In the genomic region with DNA sequence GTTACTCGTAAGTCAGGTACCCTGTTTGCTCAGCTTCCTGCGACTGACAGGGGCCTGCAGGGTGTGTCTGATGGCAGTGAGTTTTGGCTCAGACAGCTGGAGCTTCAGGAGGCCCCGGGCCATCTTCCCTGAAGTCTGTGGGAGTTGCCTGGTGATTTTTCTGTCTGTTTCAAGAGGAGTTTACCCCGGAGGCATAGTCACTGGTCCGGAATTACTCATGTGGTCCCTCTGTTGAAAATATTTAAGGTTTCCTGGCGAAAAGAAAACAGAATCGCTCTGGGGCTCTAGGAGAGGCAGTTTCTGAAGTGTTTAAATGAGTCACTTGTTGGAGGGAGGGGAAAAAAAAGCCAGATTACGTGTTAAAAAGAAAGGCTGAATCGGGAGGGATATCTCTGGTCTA, we compare ENCODE assay signal across 27 mouse cellular contexts. TPM values are rescaled to one million over a fixed set of nuclear protein-coding genes. Genes with fewer than 3 reads are reported as not detected.
DNase-seq lines count a peak whose midpoint lies in the region; ATAC-seq and TF ChIP-seq lines count a peak whose summit lies in the region.
"Had no signal": no experiment of that assay in that cellular context is flagged by ENCODE, and none has a peak within 500 bp of the region (broad histone marks: within the 10 kb centered on the region; RNA-seq: fewer than 3 reads in every experiment).

No protein-coding gene starts in this region.

- H3K9ac ChIP-seq in heart, embryonic 11.5 days (ENCODE audit: low read depth, low read length) = no peak overlapping the region
- no peak overlapping the region for H3K9ac ChIP-seq in limb, embryonic 15.5 days
- H3K9ac ChIP-seq in stomach, postnatal 0 days (ENCODE audit: low read length) = no peak overlapping the region
- H3K9ac ChIP-seq: forebrain, embryonic 15.5 days; heart, embryonic 13.5 days; hindbrain, embryonic 12.5 days; limb, embryonic 13.5 days; liver, embryonic 14.5 days had no signal

- no peak overlapping the region for H3K27ac ChIP-seq in heart, embryonic 11.5 days (ENCODE audit: low read depth, low read length)
- H3K27ac ChIP-seq in limb, embryonic 15.5 days = peak overlapping the region; percentile 38; the same call in 1 of the 2 replicates
- H3K27ac ChIP-seq in limb, embryonic 10.5 days = no peak overlapping the region
- H3K27ac ChIP-seq in brown adipose tissue, adult 24 weeks (replicated peaks; ENCODE audit: low read depth, low read length) = peak overlapping the region; percentile 45
- peak overlapping the region; percentile 49; the same call in 1 of the 2 replicates for H3K27ac ChIP-seq in stomach, postnatal 0 days (replicated peaks)
- H3K27ac ChIP-seq: forebrain, embryonic 15.5 days; heart, embryonic 13.5 days; hindbrain, embryonic 12.5 days; kidney, postnatal 0 days; liver, embryonic 14.5 days; macrophage; midbrain, embryonic 10.5 days had no signal

- no peak for ATAC-seq in heart, embryonic 11.5 days (replicated peaks; ENCODE audit: insufficient number of reproducible peaks, low FRiP score, low TSS enrichment)
- no peak for ATAC-seq in limb, embryonic 15.5 days (ENCODE audit: insufficient number of reproducible peaks, low FRiP score, low TSS enrichment, low read depth)
- no peak; the same call in 1 of the 2 replicates for ATAC-seq in stomach, postnatal 0 days (ENCODE audit: low FRiP score, low TSS enrichment)
- ATAC-seq: forebrain, embryonic 15.5 days had no signal

- DNase-seq in heart, adult 11 months = peak; percentile 89
- DNase-seq in limb, embryonic 10.5 days (ENCODE audit: low spot score) = no peak
- DNase-seq in stomach, postnatal 0 days (ENCODE audit: low spot score) = no peak
- DNase-seq in yolk sac, embryonic 10.5 days (ENCODE audit: low spot score) = no peak
- no peak for DNase-seq in left cerebral cortex, postnatal 14 days (ENCODE audit: low spot score in 2 of 2)
- DNase-seq: adrenal gland, postnatal 10 days; B cell, adult 2 months; cerebellum, adult 8-10 months; cerebellum, postnatal 36 days; heart, postnatal 14 days; kidney, adult 2 months; retina, postnatal 1 day; right cerebral cortex, postnatal 25 days; spleen, adult 18-20 months; thymus, postnatal 14 days had no signal

- intact Hi-C loops in left cerebral cortex, postnatal 14 days (cut with DNase I) = no loop called here

- no peaks in the 10 kb centered on the region for H3K9me3 ChIP-seq in heart, embryonic 11.5 days (replicated peaks; ENCODE audit: control insufficient read depth, low read length)
- H3K9me3 ChIP-seq in limb, embryonic 15.5 days = no peaks in the 10 kb centered on the region
- H3K9me3 ChIP-seq in limb, embryonic 10.5 days (replicated peaks) = no peaks in the 10 kb centered on the region
- no peaks in the 10 kb centered on the region for H3K9me3 ChIP-seq in stomach, postnatal 0 days (ENCODE audit: control insufficient read depth, low read length)
- H3K9me3 ChIP-seq: forebrain, embryonic 15.5 days; heart, embryonic 13.5 days; hindbrain, embryonic 12.5 days; limb, embryonic 13.5 days; midbrain, embryonic 10.5 days had no signal

- H3K4me3 ChIP-seq in heart, embryonic 11.5 days (ENCODE audit: low read depth, low read length) = no peak overlapping the region
- no peak overlapping the region for H3K4me3 ChIP-seq in limb, embryonic 15.5 days
- no peak overlapping the region for H3K4me3 ChIP-seq in limb, embryonic 10.5 days
- no peak overlapping the region for H3K4me3 ChIP-seq in brown adipose tissue, adult 24 weeks (ENCODE audit: insufficient read depth, low read depth, low read length)
- H3K4me3 ChIP-seq in stomach, postnatal 0 days (ENCODE audit: low read depth, low read length) = no peak overlapping the region
- H3K4me3 ChIP-seq: forebrain, embryonic 15.5 days; heart, embryonic 13.5 days; hindbrain, embryonic 12.5 days; limb, embryonic 13.5 days; midbrain, embryonic 10.5 days had no signal

- TF ChIP-seq CTCF in stomach, postnatal 0 days (IDR thresholded peaks at IDR 0.05; ENCODE audit: low read depth) = no peak

- H3K4me1 ChIP-seq in heart, embryonic 11.5 days (ENCODE audit: control insufficient read depth, insufficient read depth, low read length) = 0 out of 2 replicates have a peak, but pooled peaks cover 6% of the 10 kb centered on the region
- H3K4me1 ChIP-seq in limb, embryonic 15.5 days = peaks cover 58% of the 10 kb centered on the region
- H3K4me1 ChIP-seq in limb, embryonic 10.5 days = peaks cover 33% of the 10 kb centered on the region
- H3K4me1 ChIP-seq in brown adipose tissue, adult 24 weeks (ENCODE audit: control insufficient read depth, insufficient read depth, insufficient read length, low read length) = peaks cover 48% of the 10 kb centered on the region
- peaks cover 5% of the 10 kb centered on the region; the same call in 1 of the 2 replicates for H3K4me1 ChIP-seq in stomach, postnatal 0 days (replicated peaks; ENCODE audit: control insufficient read depth, insufficient read depth)

- H3K27me3 ChIP-seq in heart, embryonic 11.5 days (ENCODE audit: control insufficient read depth, insufficient read depth, low read length) = no peaks in the 10 kb centered on the region
- H3K27me3 ChIP-seq in limb, embryonic 15.5 days = no peaks in the 10 kb centered on the region
- no peaks in the 10 kb centered on the region for H3K27me3 ChIP-seq in limb, embryonic 10.5 days (ENCODE audit: low read depth, poor library complexity, severe bottlenecking)
- H3K27me3 ChIP-seq in stomach, postnatal 0 days (ENCODE audit: control insufficient read depth, insufficient read depth, low read length) = no peaks in the 10 kb centered on the region
- H3K27me3 ChIP-seq: forebrain, embryonic 15.5 days; heart, embryonic 13.5 days; hindbrain, embryonic 12.5 days; limb, embryonic 13.5 days had no signal

- no peaks in the 10 kb centered on the region for H3K36me3 ChIP-seq in heart, embryonic 11.5 days (ENCODE audit: control insufficient read depth, insufficient read depth, low read length)
- H3K36me3 ChIP-seq in limb, embryonic 15.5 days = no peaks in the 10 kb centered on the region
- no peaks in the 10 kb centered on the region for H3K36me3 ChIP-seq in limb, embryonic 10.5 days
- no peaks in the 10 kb centered on the region for H3K36me3 ChIP-seq in stomach, postnatal 0 days (ENCODE audit: control insufficient read depth, insufficient read depth, low read length)
- H3K36me3 ChIP-seq: forebrain, embryonic 15.5 days; heart, embryonic 13.5 days; hindbrain, embryonic 12.5 days; limb, embryonic 13.5 days; midbrain, embryonic 10.5 days had no signal

- no peak for TF ChIP-seq EP300 in stomach, postnatal 0 days (optimal IDR thresholded peaks at IDR 0.05)

- no peak overlapping the region for H3K4me2 ChIP-seq in heart, embryonic 11.5 days
- H3K4me2 ChIP-seq in limb, embryonic 15.5 days = no peak overlapping the region
- no peak overlapping the region for H3K4me2 ChIP-seq in stomach, postnatal 0 days (replicated peaks; ENCODE audit: low read depth)
- H3K4me2 ChIP-seq: forebrain, embryonic 15.5 days; heart, embryonic 13.5 days; hindbrain, embryonic 12.5 days; limb, embryonic 13.5 days had no signal

- WGBS in heart, embryonic 11.5 days (ENCODE audit: insufficient replicate concordance) = 59% methylated on average over 9 of the region's 9 CpGs
- 46% methylated on average over 9 of the region's 9 CpGs for WGBS in limb, embryonic 15.5 days
- WGBS in limb, embryonic 10.5 days = 82% methylated on average over 9 of the region's 9 CpGs
- WGBS in stomach, postnatal 0 days = 29% methylated on average over 9 of the region's 9 CpGs

RNA-seq across cellular contexts. Expression of a gene that starts 49.8 kb away (rescaled TPM):
- 7.3 and 8.6 TPM in 2 replicates for polyA plus RNA-seq in heart, embryonic 11.5 days (2014; fragmentation: Nextera tagmentation; extraction: Ambion mirVana)
- polyA plus RNA-seq in limb, embryonic 15.5 days (2015; fragmentation: Nextera tagmentation; extraction: Ambion mirVana) = 21.1 and 21.9 TPM in 2 replicates
- polyA plus RNA-seq in limb, embryonic 10.5 days (2016; fragmentation: Nextera tagmentation; extraction: Ambion mirVana) = 1.6 and 3.3 TPM in 2 replicates
- polyA plus RNA-seq in brown adipose tissue, adult 24 weeks (2012; ENCODE audit: insufficient read depth, insufficient read length, missing spikeins) = 257 and 493 TPM in 2 replicates
- polyA plus RNA-seq in stomach, postnatal 0 days (2015; fragmentation: Nextera tagmentation; extraction: Ambion mirVana) = 117 and 127 TPM in 2 replicates
- 100 to 1,000 TPM; 152 to 153 TPM for total RNA-seq in left cerebral cortex, postnatal 14 days (2021)
- total RNA-seq: MEL had no signal

Comparison
In these comparisons a context has a peak if more than half of its experiments do, and no peak if none do; other contexts are left out.
1. H3K27ac ChIP-seq: peak in limb, embryonic 15.5 days (single experiment), brown adipose tissue, adult 24 weeks (single experiment) and stomach, postnatal 0 days (single experiment); none in heart, embryonic 11.5 days (single experiment) and limb, embryonic 10.5 days (single experiment).